Mouse (Mus musculus): ENCODE results near the gene Myt1l.
A peak's percentile ranks its signal among the peaks of the same experiment; 100 is the strongest.

Gene Myt1l

GRCm38 (mm10) chr12:29569311-29569710 is 41.1 kb downstream of the Myt1l start:
- DNase-seq: no peak

DNA sequence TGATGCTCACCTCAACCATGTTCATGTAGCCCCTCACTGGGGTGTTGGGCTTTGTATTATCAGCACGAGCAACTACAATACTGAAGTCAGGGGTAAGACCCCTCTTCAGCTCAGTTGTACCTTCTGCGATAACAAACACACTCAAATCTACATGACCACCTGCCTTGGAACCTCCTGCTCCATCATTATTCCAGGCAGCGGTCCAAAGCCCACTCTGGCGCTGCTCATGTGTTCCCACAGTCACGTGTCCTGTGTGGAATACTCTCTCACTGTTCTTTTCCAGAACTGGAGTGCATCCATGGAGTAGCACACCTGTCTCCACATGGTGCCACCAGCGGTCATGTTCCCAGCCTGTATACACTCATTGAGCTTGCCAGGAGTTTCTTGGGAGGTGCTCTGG is 42.2 kb downstream of the Myt1l start:
- DNase-seq: no peak

DNA sequence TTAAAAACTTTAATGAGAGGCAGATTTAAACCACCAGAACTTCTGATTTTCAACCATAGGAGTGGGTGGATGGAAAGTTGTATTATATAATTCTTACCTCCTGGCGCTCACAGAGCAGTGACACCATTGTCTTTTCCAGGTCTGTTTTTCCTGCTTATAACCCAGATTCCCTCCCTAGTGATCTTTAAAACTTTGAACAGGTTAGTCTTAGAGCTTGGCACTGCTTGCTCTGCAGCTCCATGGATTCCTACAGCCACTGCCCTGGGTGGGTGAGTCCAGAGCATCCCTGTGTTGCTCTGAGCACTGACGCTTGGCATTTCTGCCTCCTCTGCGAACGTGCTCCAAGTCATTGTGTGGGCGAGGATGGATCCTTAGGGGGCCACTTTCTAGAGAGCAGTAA is 43.4 kb downstream of the Myt1l start:
- no peak for DNase-seq

- DNase-seq: peak; percentile 80
These were observed 65.6 kb downstream of the Myt1l start for GRCm38 (mm10) chr12:29593787-29594186.

GRCm38 (mm10) chr12:29599916-29600315 is 71.7 kb downstream of the Myt1l start:
- no peak for DNase-seq

GRCm38 (mm10) chr12:29601223-29601622 is 73.0 kb downstream of the Myt1l start:
- no peak for DNase-seq

- no peak for DNase-seq
These were observed 76.5 kb downstream of the Myt1l start for GRCm38 (mm10) chr12:29604659-29605058.

- DNase-seq: no peak
These were observed 76.9 kb downstream of the Myt1l start for GRCm38 (mm10) chr12:29605124-29605523.

DNA sequence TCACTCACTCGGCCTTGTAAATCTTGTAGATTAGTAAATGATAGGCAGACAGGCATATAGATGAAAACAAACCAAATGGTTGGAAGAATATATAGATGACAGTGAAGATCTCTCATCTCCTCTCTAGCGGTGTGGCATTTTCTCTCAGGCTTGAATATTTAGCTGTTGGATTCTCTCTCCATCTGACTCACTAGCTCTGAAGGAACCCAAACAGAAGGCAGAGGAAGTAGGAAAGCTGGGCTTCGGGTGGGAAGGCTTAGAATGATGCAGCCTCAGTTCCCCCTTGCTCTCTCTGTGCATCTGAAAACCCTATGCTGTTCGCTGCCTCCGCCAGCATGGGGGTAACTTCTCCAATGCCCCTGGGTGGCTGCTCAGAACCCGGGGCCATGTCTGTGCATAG is 78.0 kb downstream of the Myt1l start:
- DNase-seq: no peak

GRCm38 (mm10) chr12:29617746-29618145 is 89.6 kb downstream of the Myt1l start:
- DNase-seq: peak; percentile 34

DNA sequence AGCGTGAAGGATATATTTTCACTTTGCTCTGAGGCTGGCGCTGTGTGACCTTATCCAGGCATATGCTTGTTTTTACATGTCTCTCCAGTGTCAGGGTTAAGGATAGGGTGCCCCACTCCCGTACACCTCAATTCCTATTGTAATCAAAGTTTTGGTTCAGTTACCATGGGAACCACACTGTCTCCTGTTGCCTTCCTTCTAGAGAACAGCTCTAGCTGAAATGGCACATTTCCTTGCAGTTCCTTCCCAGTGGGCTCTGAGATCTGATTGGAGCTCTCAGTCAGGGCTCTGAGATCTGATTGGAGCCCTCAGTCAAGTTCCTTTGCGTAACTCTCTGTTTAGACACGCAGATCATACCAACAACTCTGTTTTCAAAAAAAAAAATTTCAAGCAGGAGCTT is 93.3 kb downstream of the Myt1l start:
- no peak for DNase-seq

- peak; percentile 61 for DNase-seq
These were observed 100.0 kb downstream of the Myt1l start for GRCm38 (mm10) chr12:29627956-29628750.

DNA sequence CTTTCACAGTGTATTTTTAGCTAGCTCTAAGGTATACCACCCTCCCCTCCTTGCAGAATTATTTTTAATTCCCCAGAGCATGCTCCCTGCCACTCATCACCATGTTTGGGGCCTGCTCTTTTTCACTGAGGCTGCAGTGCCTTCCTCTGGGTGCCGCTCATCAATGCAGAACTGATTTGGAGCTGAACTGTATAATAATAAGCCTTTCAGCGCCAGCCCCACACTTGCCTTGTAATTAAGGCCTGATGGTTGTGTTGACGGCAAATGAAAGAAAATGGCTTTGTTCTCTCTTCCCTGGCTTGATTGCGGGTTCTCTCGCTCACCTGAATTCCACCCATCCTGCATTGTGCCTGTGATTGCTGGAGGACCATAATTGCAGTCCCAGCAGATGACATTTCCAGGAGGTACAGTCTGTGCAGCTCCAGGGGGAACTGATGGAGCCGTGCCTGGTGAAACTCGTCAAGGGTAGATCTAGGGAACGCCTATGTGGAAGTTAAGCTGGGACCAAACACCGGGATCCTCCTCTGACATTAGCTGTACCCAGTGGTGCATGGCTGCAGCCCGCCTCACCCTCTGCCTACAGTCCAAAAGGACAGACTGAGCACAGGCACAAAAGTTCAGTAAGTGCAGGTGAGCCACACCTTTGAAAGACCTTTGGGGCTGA is 101.8 kb downstream of the Myt1l start:
- DNase-seq: no peak

DNA sequence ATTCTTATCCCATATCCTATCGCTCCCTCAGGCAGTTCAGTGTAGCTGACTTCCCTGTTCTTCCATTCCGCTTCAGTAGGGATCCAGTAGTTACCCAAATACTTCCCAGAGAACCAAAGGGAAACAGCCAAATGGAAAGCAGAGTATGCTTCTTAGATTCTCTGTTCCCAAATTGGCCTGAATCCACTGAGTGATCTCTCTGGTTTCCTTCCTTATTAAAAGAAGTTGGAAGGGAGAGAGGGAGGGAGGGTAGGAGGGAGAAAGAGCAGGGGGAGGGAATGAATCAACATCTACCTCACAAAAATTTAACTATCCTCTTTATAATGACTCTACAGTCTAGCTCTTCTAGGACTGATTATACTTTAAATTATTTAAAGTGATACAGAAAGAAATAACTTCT is 106.3 kb downstream of the Myt1l start:
- DNase-seq: no peak

GRCm38 (mm10) chr12:29639543-29640196 is 111.5 kb downstream of the Myt1l start:
- no peak for DNase-seq

DNA sequence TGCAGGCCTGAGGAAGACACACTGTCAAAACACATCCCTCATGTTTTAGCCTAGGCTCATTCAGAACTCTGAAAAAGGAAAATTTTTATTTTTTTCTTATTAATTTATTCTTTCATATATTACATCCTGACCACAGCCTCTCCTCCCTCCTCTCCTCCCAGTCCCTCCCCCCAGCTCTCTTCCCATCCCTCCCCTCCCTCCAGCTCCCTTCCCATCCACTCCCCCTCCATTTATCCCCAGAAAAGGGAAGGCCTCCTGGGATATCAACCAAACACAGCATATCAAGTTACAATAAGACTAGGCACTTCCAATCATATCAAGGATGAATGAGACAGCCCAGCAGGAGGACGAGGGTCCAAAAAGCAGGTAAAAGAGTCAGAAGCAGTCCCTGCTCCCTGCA is 112.0 kb downstream of the Myt1l start:
- no peak for DNase-seq

GRCm38 (mm10) chr12:29642915-29643314 is 114.7 kb downstream of the Myt1l start:
- no peak for DNase-seq

GRCm38 (mm10) chr12:29644091-29644490 is 115.9 kb downstream of the Myt1l start:
- DNase-seq: no peak

- DNase-seq: no peak
These were observed 116.5 kb downstream of the Myt1l start for GRCm38 (mm10) chr12:29644721-29645120.

- no peak for DNase-seq
These were observed 121.4 kb downstream of the Myt1l start for GRCm38 (mm10) chr12:29649510-29650152.

DNA sequence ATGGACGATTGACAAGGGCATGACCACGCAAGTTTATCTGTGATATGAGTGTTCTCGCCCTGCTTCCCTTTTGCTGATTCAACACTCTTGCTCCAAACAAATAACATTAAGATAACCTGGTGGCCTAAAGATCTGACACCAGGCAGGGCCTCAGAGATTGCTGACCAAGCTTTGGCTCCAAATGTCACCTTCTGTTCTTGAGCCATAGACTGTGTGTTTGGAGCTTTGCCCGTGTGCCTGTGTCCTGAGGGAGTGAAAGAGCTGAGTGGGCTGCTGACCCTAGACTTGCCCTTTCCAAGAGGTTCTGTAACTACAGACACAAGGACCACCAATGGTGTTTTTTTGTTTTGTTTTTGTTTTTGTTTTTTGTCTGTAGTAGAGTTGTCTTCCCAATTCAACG is 124.3 kb downstream of the Myt1l start:
- no peak for DNase-seq

- DNase-seq: no peak
These were observed 127.0 kb downstream of the Myt1l start for GRCm38 (mm10) chr12:29655197-29655632.

DNA sequence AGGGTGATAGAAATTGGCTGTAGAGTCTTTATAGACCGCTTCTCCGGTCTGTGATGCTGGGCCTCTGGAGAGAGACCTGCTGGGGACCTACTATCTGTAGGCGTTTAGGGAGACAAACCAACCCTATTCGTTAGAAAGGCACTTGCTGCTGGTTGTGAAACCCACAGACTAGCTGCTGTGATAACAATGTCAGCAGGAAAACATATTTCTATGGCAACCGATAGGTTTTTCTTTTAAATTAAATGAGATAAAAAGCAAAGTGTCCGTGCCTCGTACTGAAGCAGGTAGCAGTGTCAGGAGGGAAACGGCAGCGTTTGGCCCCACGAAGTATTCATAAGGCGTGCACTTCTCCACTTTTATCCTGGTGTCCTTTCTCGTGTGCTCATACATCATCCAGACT is 127.5 kb downstream of the Myt1l start:
- DNase-seq: no peak

All from cerebellum, adult 9-10 months (tissue).